Mouse (Mus musculus): ENCODE measurements around the gene Map3k11.

Map3k11 gene

GRCm38 (mm10) chr19:5688200-5689087 lies at the start of gene Map3k11, which contains the start of gene Pcnx3:
Gene Map3k11 (plus strand): TSS chr19:5688742.
Gene Pcnx3 (minus strand): TSS chr19:5688908.
- peak; percentile 99 for DNase-seq (ENCODE audit: low spot score in 2 of 2)

GRCm38 (mm10) chr19:5640339-5640738 lies 48.2 kb upstream of the Map3k11 start:
- DNase-seq (ENCODE audit: low spot score in 2 of 2) = no peak

- DNase-seq (ENCODE audit: low spot score in 2 of 2) = no peak
These were observed 47.5 kb upstream of the Map3k11 start for GRCm38 (mm10) chr19:5641021-5641420.

GRCm38 (mm10) chr19:5641641-5642040 lies 46.9 kb upstream of the Map3k11 start:
- no peak for DNase-seq (ENCODE audit: low spot score in 2 of 2)

- DNase-seq (ENCODE audit: low spot score in 2 of 2) = no peak
These were observed 43.3 kb upstream of the Map3k11 start for GRCm38 (mm10) chr19:5645280-5645679.

- peak in 1 of 2 experiments; percentile 23 for DNase-seq (ENCODE audit: low spot score in 2 of 2)
These were observed 41.7 kb upstream of the Map3k11 start for GRCm38 (mm10) chr19:5646731-5647330.

GRCm38 (mm10) chr19:5647791-5648190 lies 40.8 kb upstream of the Map3k11 start:
- peak in 1 of 2 experiments; percentile 16 for DNase-seq (ENCODE audit: low spot score in 2 of 2)

GRCm38 (mm10) chr19:5648401-5649297 lies 39.9 kb upstream of the Map3k11 start:
- DNase-seq (ENCODE audit: low spot score in 2 of 2) = peak; percentile 88 to 89

GRCm38 (mm10) chr19:5649298-5649741 lies 39.2 kb upstream of the Map3k11 start:
- DNase-seq (ENCODE audit: low spot score in 2 of 2) = no peak

GRCm38 (mm10) chr19:5651502-5652274 lies 36.9 kb upstream of the Map3k11 start:
- no peak for DNase-seq (ENCODE audit: low spot score in 2 of 2)

- peak in 1 of 2 experiments; percentile 37 for DNase-seq (ENCODE audit: low spot score in 2 of 2)
These were observed 36.0 kb upstream of the Map3k11 start for GRCm38 (mm10) chr19:5652570-5652969.

- DNase-seq (ENCODE audit: low spot score in 2 of 2) = no peak
These were observed 34.4 kb upstream of the Map3k11 start for GRCm38 (mm10) chr19:5653969-5654719.

- no peak for DNase-seq (ENCODE audit: low spot score in 2 of 2)
These were observed 33.7 kb upstream of the Map3k11 start for GRCm38 (mm10) chr19:5654720-5655298.

- peak; percentile 62 to 63 for DNase-seq (ENCODE audit: low spot score in 2 of 2)
These were observed 27.4 kb upstream of the Map3k11 start for GRCm38 (mm10) chr19:5660942-5661751.

- no peak for DNase-seq (ENCODE audit: low spot score in 2 of 2)
These were observed 26.2 kb upstream of the Map3k11 start for GRCm38 (mm10) chr19:5662310-5662709.

GRCm38 (mm10) chr19:5662981-5663913 lies 25.3 kb upstream of the Map3k11 start, which contains the start of gene Sipa1:
Gene Sipa1 (minus strand): TSS chr19:5663707.
- peak; percentile 82 to 86 for DNase-seq (ENCODE audit: low spot score in 2 of 2)

- DNase-seq (ENCODE audit: low spot score in 2 of 2) = no peak
These were observed 23.8 kb upstream of the Map3k11 start for GRCm38 (mm10) chr19:5664669-5665257.

Data from right cerebral cortex, postnatal 10 days (tissue).